Mouse (Mus musculus) limb, embryonic 11.5 days (tissue): ENCODE results near the gene Cux2. TPM values are rescaled to one million over a fixed set of nuclear protein-coding genes. Genes with fewer than 3 reads are reported as not detected.

Source experiments
- ATAC-seq: fragments of 200-750 bp; cut with Nextera tagmentation; 2 replicates; pipeline ENCODE4 v1.8.0; 2017; ENCODE audit warnings: low read depth; ENCODE audit not compliant: insufficient number of reproducible peaks, low FRiP score, low TSS enrichment
- DNase-seq: peaks from one replicate; pipeline ENCODE4 v3.0.0-alpha.2; 2015; ENCODE audit warnings: low spot score
- H3K27ac ChIP-seq: fragments of 300-500 bp; sonication (generic); replicated peaks from 2 replicates; pipeline ENCODE4 v1.5.1; 2014; ENCODE audit warnings: low read depth, mild to moderate bottlenecking, low read length
- H3K27me3 ChIP-seq: fragments of 300-500 bp; sonication (generic); 2 replicates; pipeline ENCODE4 v1.6.1; 2014; ENCODE audit warnings: mild to moderate bottlenecking, low read length, mixed read lengths; ENCODE audit not compliant: control insufficient read depth, insufficient read depth
- H3K36me3 ChIP-seq: fragments of 300-500 bp; sonication (generic); 2 replicates; pipeline ENCODE4 v1.6.1; 2014; ENCODE audit warnings: mild to moderate bottlenecking, low read length, moderate library complexity, mixed read lengths; ENCODE audit not compliant: control insufficient read depth, insufficient read depth
- H3K4me1 ChIP-seq: fragments of 300-500 bp; sonication (generic); 2 replicates; pipeline ENCODE4 v1.6.1; 2014; ENCODE audit warnings: low read length, mixed read lengths; ENCODE audit not compliant: control insufficient read depth, insufficient read depth
- H3K4me2 ChIP-seq: fragments of 300-500 bp; sonication (generic); 2 replicates; pipeline ENCODE4 v1.6.1; 2014; ENCODE audit warnings: low read depth, mild to moderate bottlenecking, moderate library complexity; ENCODE audit not compliant: severe bottlenecking
- H3K4me3 ChIP-seq: fragments of 300-500 bp; sonication (generic); 2 replicates; pipeline ENCODE4 v1.5.1; 2014; ENCODE audit warnings: low read depth, low read length
- H3K9ac ChIP-seq: fragments of 300-500 bp; sonication (generic); 2 replicates; pipeline ENCODE4 v1.6.1; 2014; ENCODE audit warnings: mild to moderate bottlenecking, low read length
- H3K9me3 ChIP-seq: fragments of 300-500 bp; sonication (generic); 2 replicates; pipeline ENCODE4 v1.6.1; 2016; ENCODE audit warnings: low read length; ENCODE audit not compliant: control insufficient read depth
- WGBS: fragments of 180-500 bp; shearing (Covaris S2); extraction: QIAGEN DNeasy Blood & Tissue Kit; methylation state at CpG from one replicate; pipeline ENCODE4 v1.1.7; 2014; 5-methylcytosine and 5-hydroxymethylcytosine counted together
- polyA plus RNA-seq: library from polyadenylated mRNA; unstranded; fragments of >200 nt; fragmentation: Nextera tagmentation; extraction: Ambion mirVana; gene quantifications from 2 replicates; pipeline ENCODE4 v1.2.1, GENCODE M21; 2014

Cux2 gene
- polyA plus RNA-seq, 1 experiment from 2014 or later, result 3.7 TPM

DNA sequence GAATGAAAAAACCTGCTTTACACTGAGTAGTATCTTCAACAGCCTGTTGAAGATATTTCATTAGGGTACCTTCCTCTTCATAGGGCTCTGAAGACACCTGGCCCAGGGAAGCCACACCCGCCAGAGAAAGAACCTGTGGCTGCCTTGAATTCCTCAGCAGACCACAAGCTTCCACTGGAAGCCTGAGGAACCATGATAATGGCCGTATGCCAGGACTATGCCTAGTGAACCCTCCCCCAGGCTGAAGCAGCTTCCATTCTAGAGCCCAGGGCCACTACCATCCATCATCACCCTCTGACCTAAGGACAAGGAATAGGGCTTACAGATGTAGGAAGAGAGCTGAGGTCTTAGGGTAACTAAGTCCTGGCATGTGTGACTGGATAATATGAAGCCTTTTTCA lies 229.7 kb downstream of the Cux2 start:
- H3K27ac ChIP-seq, result no peak overlapping the region
- no peak for DNase-seq
- H3K9me3 ChIP-seq, result no peaks in the 10 kb centered on the region
- ATAC-seq, result no peak
- WGBS, result 82% methylated on average over 2 of the region's 2 CpGs
- H3K36me3 ChIP-seq, result peaks cover 25% of the 10 kb centered on the region
- H3K4me3 ChIP-seq, result no peak overlapping the region
- no peaks in the 10 kb centered on the region for H3K27me3 ChIP-seq
- no peak overlapping the region for H3K9ac ChIP-seq
- H3K4me2 ChIP-seq, result no peak overlapping the region
- peaks cover 11% of the 10 kb centered on the region; the same call in 1 of the 2 replicates for H3K4me1 ChIP-seq

DNA sequence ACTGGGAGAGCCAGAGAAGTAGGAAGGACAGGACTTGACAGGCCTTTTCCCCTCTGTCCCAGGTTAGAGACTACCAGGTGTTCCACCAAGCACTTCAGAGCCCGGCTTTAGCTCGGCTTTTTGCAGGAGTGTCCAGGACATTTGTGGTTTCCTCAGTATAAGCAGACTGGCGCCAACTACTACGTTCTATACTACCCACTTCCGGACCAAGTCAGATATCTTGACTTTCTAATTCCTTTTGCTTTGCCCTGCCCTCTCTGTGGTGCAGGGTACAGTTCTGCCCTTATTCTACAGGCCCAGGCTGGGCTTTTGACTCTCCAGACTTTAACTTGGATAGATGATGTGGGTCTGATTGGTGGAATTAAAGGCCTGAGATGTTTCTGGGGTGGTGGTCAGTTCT lies 230.3 kb downstream of the Cux2 start:
- peaks cover 11% of the 10 kb centered on the region; the same call in 1 of the 2 replicates for H3K4me1 ChIP-seq
- DNase-seq, result no peak
- no peak for ATAC-seq
- WGBS, result 95% methylated on average over 5 of the region's 5 CpGs
- H3K27ac ChIP-seq, result no peak overlapping the region
- no peaks in the 10 kb centered on the region for H3K9me3 ChIP-seq
- H3K27me3 ChIP-seq, result no peaks in the 10 kb centered on the region
- no peak overlapping the region for H3K9ac ChIP-seq
- no peak overlapping the region for H3K4me2 ChIP-seq
- H3K4me3 ChIP-seq, result no peak overlapping the region
- H3K36me3 ChIP-seq, result peaks cover 25% of the 10 kb centered on the region

DNA sequence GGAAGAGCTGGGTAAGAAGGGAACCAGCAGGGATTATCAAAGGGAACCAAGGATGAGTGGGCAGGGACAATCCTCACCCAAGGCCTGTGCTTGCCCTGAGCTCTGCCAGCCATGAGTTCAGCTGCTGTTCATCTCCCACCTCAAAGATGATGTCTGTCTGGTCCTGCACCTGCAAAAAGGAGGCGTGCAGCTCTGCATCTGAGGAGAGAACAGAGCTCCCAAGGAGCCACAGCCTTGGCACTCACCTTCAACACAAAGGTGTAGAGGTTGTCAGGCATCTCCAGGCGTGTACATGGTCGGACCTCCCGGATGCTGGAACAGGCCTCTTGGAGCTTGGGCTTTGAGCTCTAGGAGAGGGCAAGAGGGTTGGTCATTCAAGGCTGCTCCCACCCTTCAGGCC lies 231.0 kb downstream of the Cux2 start:
- Histone ChIP-seq H3K4me3 (no peak overlapping the region), H3K36me3 (peaks cover 27% of the 10 kb centered on the region), H3K9me3 (no peaks in the 10 kb centered on the region), H3K27ac (no peak overlapping the region), H3K9ac (no peak overlapping the region), H3K4me1 (peaks cover 8% of the 10 kb centered on the region; the same call in 1 of the 2 replicates), H3K4me2 (no peak overlapping the region), H3K27me3 (no peaks in the 10 kb centered on the region)
- no peak for ATAC-seq
- DNase-seq, result no peak
- 84% methylated on average over 4 of the region's 4 CpGs for WGBS

DNA sequence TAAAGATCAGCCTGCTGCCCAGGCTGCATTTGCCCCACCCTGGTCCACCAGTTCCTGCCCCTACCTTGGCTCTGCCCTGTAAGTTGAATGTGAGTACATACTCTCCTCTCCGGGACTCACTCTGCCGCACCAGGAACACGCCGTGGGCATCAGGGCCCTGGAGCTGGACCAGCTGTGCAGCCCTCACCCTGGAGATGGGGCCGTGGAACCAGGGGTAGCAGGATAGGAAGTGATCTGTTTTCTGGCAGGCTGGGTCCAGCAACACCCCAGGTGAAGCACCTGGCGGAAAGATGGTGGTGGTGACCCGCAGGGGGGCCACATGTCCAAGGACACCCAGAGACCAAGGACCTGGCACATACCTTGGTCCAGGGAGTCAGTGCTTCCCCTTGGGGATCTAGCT lies 231.5 kb downstream of the Cux2 start:
- DNase-seq (no peak), ATAC-seq (no peak)
- Histone ChIP-seq H3K9ac (no peak overlapping the region), H3K27ac (no peak overlapping the region), H3K27me3 (no peaks in the 10 kb centered on the region), H3K36me3 (peaks cover 29% of the 10 kb centered on the region), H3K4me1 (peaks cover 4% of the 10 kb centered on the region; the same call in 1 of the 2 replicates), H3K9me3 (no peaks in the 10 kb centered on the region), H3K4me3 (no peak overlapping the region), H3K4me2 (no peak overlapping the region)
- WGBS, result 96% methylated on average over 7 of the region's 7 CpGs

DNA sequence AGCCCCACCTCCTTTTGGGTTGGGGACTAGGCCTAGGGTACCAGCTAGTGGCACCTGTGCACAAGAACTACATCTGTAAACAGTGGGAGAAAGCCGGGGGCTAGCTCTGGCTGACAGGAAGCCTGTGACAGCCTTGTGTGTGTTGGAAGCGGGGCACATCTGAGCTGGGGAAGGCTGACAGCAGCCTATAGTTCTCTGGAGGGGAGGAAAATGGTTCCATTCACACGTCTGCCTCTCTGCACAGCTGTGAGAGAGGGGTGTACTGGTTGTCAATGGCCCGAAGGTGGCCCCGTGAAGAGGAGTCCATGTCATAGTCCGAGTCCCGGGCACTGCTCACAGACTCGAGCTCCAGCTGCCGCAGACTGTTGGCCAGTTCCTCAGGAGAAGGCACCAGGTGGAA lies 232.4 kb downstream of the Cux2 start:
- WGBS, result 91% methylated on average over 9 of the region's 9 CpGs
- no peak overlapping the region for H3K4me3 ChIP-seq
- no peak for DNase-seq
- no peaks in the 10 kb centered on the region for H3K9me3 ChIP-seq
- no peak for ATAC-seq
- H3K4me2 ChIP-seq, result no peak overlapping the region
- peaks cover 36% of the 10 kb centered on the region for H3K36me3 ChIP-seq
- H3K27me3 ChIP-seq, result no peaks in the 10 kb centered on the region
- no peaks in the 10 kb centered on the region for H3K4me1 ChIP-seq
- H3K9ac ChIP-seq, result no peak overlapping the region
- H3K27ac ChIP-seq, result no peak overlapping the region

DNA sequence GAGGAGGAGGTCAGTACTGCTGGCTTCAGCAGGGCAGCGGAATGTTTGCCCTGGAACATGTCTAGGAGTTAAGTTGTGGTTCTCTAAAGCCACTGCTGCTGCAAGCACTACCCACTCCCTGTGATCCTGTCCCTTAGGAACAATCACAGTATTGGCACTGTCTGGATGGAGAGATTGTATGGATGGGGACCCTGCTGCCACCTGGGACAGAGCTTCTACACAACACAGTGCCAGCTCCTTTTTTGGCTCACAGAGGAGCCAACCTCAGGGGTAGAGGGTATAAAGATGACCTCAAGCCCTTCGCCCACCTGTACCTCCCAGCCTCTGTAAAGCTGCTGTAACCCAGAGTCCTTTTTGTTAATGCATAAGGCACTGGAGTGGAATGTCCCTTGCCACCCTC lies 233.3 kb downstream of the Cux2 start:
- DNase-seq (no peak), ATAC-seq (no peak)
- H3K27me3 ChIP-seq, result no peaks in the 10 kb centered on the region
- H3K4me3 ChIP-seq, result no peak overlapping the region
- H3K9me3 ChIP-seq, result no peaks in the 10 kb centered on the region
- peaks cover 42% of the 10 kb centered on the region for H3K36me3 ChIP-seq
- WGBS, result 93% methylated on average over 2 of the region's 2 CpGs
- no peaks in the 10 kb centered on the region for H3K4me1 ChIP-seq
- no peak overlapping the region for H3K4me2 ChIP-seq
- no peak overlapping the region for H3K9ac ChIP-seq
- H3K27ac ChIP-seq, result no peak overlapping the region

DNA sequence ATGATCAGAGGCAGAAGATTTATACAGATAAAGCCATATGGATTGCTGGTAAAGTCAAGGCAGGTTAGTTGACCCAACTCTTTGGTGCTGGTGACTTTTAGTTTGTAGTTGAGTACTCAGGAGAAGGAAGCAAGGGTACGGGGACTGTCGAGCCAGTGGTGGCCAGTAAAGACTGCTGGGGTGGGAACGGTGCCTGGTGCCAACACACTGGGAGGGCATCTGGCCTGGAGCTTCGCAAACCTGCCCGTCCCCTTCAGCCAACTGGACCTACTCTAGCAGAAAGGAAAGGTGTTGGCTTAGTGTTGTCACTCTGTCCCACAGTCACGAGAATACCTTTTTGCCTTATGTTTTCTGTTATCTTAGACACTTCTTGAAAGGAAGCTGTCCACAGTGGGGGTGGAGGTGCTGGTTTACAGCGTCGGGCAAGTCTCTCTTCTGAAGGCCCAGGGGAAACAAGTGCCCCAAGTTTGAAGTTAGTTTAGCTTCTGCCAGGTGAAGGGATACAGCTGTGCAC lies 234.0 kb downstream of the Cux2 start:
- Histone ChIP-seq H3K9ac (no peak overlapping the region), H3K27ac (no peak overlapping the region), H3K4me2 (no peak overlapping the region), H3K9me3 (no peaks in the 10 kb centered on the region), H3K27me3 (no peaks in the 10 kb centered on the region), H3K4me1 (no peaks in the 10 kb centered on the region), H3K36me3 (peaks cover 48% of the 10 kb centered on the region), H3K4me3 (no peak overlapping the region)
- no peak for DNase-seq
- ATAC-seq, result no peak
- WGBS, result 93% methylated on average over 8 of the region's 8 CpGs

DNA sequence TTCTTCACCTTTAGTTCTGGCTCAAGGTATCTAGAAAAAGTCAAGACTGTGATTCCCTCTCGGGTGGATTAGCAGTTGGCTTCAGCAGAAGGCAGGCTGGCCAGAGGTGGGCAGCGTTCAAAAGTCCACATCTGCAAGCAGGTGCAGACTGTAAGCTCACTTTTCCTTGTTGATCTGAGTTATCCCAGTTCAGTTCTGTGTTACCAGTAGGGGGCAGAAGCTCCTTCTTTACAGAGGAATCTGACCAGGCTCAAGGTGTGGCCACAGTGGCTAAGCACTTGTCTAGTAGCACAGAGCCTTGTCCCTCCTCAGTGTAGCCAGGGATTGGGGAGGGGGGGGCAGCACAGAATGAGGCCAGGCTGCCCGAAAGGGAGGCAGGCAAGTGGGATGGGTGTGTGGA lies 234.8 kb downstream of the Cux2 start:
- Histone ChIP-seq H3K4me1 (no peaks in the 10 kb centered on the region), H3K36me3 (peaks cover 52% of the 10 kb centered on the region), H3K4me2 (no peak overlapping the region), H3K9ac (no peak overlapping the region), H3K4me3 (no peak overlapping the region), H3K9me3 (no peaks in the 10 kb centered on the region), H3K27me3 (no peaks in the 10 kb centered on the region), H3K27ac (no peak overlapping the region)
- no peak for ATAC-seq
- WGBS, result 64% methylated on average over 3 of the region's 3 CpGs
- peak; percentile 55 for DNase-seq

DNA sequence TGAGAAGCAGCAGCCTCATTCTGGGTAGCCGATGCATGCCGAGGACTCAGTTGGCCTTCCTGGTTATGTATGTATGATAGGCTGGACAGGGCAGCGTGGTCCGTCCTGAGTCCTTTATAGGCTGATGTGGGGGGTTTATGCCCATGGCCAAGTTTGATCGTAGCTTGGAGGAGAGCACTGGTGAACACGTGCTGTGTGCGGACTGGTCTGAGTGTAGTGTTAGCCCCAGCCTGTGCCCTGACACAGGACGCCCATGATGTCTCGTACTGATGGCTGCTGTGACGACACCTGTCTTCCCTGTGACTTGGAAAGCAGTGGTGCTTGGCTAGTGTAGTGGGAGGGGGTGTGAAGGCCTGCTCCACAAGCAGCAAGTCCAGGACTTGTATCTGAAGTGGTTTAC lies 236.2 kb downstream of the Cux2 start:
- Histone ChIP-seq H3K9me3 (no peaks in the 10 kb centered on the region), H3K27ac (no peak overlapping the region), H3K4me1 (no peaks in the 10 kb centered on the region), H3K4me2 (no peak overlapping the region), H3K4me3 (no peak overlapping the region), H3K9ac (no peak overlapping the region), H3K27me3 (no peaks in the 10 kb centered on the region), H3K36me3 (peaks cover 52% of the 10 kb centered on the region)
- DNase-seq, result no peak
- WGBS, result 93% methylated on average over 10 of the region's 10 CpGs
- no peak for ATAC-seq
